Mouse (Mus musculus) thymus, adult 2 months (tissue): ENCODE measurements at regions not wholly inside any gene's neighbourhood (a gene's known extent, or its start where the extent isn't known, plus 50 kb on each side); places are given as distances from the start of the nearest gene placed in this dataset.

Source experiments
- CTCF ChIP-seq: fragments of 200-500 bp; IDR thresholded peaks from 2 replicates; pipeline ENCODE4 v1.5.1; 2012; ENCODE audit warnings: mild to moderate bottlenecking, control low read depth, low read length, moderate library complexity, borderline replicate concordance; ENCODE audit not compliant: control insufficient read depth, poor library complexity, insufficient read depth; ENCODE audit errors: extremely low read depth
- POLR2A ChIP-seq: fragments of 200-500 bp; IDR thresholded peaks from 2 replicates; pipeline ENCODE4 v1.6.1; 2012; ENCODE audit warnings: mild to moderate bottlenecking, low read length, control low read depth, moderate library complexity; ENCODE audit not compliant: control insufficient read depth, poor library complexity, insufficient read depth; ENCODE audit errors: extremely low read depth

DNA sequence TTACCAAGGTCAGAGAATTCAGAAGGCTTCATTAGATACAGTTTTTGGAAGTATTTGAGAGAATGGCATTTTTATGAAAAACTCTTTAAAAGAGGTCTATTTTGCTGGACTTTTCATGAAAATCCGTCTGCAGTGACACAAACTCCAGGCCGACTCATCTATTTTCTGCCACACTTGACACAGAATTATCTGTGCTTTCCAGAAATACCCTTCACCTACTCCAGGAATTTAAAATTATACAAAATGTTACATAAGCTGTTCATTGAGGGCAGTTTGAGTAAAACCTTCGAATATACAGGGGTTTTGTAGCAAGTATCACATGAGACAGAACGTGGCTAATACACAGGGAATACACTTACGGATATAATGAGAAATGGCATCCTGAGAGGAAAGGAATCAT lies 354.1 kb upstream of the Pkdcc start:
- TF ChIP-seq CTCF (no peak), POLR2A (no peak)
